Mouse (Mus musculus): ENCODE data around the gene Calcoco2.
"Not testable (repeated sequence)": the region's sequence is repeated elsewhere in the genome, so short reads cannot be mapped to it uniquely, and the experiment has no call there.

Gene Calcoco2

DNA sequence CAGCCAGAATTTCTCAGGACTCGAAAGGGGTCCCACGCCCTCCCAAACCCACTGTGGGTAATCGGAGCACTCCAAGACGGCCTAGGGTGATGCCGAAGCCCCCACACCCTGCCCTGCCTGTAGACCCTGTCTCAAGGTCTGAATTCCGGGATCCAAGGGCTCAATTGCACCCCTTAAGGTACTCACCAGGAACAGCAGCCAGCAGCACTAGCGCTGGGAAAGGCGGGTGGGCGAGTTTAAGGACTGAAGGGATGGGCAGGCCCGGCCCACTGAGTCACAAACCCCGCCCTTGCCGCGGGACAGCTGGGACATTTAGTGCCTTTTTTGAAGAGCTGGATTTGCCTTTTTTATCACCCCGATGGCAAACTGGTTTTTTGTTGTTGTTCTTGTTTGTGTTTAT lies at the start of gene Calcoco2:
Gene Calcoco2, minus strand, starts transcription at position 214 of the 400 bp plus-strand sequence.
- no peak for DNase-seq

DNA sequence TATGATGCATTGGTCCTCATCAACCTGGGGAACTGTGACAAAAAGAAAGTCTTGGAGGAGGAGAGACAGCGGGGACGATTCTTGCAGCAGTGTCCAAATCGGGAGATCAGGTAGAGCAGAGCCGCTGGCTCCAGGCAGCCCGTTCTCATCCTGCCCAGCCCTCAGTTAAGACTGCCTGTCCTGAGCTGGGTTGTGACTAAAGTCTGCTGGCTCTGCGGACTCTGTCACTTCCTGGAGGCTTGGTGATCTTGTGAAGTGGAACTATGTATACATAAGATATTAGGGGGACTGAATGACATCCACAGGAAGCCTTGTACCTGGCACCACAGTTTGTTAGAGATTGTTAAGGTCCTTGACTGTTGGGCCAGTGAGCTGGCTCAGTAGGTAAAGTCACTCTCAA lies 35.7 kb upstream of the Calcoco2 start:
- no peak for DNase-seq

DNA sequence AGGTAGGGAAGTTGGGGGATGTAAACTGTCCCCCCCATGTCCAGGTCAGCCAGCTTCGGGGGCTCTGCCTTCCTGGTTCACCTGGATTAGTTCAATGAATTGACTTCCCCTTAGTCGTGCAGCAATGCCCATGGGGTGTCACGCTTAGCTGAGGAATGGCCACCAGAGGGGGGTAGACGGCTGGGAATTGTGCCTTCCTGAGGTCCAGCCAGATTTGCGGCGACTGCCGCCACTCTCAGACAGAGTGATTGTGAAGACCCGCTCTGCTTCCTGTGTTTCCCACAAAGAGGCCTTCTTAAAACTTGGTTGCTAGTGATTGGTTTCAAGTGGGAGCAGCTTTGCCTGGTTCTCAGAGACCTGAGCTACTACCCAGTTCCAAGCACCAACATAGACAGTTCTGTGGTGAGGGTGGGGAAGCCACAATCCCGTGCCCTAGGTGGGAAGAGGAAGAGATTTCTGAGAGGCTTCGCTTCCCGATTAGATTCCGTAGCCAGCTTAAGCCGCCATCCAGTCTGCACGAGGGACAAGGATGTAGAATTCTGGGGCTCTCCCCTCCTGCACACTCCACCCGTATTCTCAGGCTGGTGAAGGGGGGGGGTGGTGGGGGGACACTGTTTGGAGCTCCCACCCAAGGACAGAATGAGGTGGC lies 34.0 kb upstream of the Calcoco2 start:
- DNase-seq: peak; percentile 47

DNA sequence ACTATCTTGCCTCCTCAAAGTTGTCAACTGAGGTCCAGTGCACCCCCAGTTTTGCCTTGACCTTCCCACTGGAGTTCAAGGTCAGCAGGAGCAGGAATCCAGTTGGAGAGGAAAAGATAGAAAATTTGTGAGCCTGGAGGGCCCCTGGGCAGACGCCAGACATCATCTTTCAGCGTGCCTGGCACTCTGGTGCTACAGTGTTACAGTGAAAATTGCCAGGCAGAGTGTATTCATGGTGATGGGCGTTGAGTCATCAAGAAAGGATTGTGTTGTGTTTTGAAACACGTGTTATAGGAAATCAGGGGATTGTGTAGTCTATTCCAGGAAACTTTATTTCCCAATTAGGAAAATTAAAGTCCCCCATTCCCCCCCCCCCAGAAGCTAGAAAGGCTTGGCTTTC lies 32.0 kb upstream of the Calcoco2 start:
- no peak for DNase-seq

DNA sequence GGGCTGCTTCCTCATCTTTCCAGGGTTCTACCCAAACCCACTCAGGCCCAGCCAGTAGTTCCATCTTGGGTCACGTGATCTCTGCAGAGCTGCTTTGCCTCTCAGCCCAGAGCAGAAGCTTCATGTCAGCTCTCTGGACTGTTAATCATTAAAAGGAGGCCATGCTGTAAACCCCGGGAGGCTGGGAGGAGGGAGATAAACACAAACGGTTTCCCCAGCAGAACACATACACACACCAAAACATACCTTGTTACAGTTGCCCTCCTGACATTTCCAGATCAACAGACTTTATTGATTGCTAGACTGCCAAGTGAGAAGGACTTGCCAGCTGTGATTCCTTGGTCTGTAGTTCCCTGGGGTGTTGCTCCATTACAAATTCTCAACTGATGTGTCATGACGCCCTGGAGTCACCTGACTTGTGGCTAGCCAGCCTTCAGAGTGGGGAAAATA lies 29.0 kb upstream of the Calcoco2 start:
- no peak for DNase-seq

- no peak for DNase-seq
Observed at GRCm38 (mm10) chr11:96135847-96136246, 24.1 kb upstream of the Calcoco2 start.

DNA sequence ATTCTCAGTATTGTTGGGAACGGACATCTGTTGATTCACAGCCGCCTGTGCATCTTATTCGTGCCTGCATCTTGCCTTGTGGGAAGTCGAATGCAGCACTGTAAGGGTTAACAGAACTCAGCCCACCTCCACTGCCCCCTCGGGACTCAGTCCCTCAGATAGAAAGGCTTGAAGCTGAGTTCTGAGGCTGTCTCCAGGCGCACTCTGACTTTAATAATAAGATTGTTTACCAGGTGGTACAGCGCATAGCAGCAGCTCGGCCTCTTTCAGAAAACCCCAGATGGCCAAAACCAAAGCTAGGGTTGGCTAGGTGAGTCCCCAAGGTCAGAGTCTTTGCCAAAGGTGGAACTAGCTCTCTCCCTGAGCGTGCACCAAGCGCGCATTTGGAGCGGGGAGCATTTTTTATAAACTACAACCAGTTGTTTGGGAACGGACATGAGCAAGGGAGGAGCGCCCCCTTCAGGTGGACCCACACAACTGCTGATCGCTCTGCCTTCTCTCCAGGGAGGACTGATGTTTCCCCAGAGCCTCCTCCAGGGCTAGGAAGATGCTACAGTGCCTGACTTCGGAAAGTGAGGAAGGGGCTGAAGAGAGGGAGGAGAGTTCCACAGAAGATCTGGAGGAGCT lies 21.6 kb upstream of the Calcoco2 start, which contains the start of gene Ttll6:
Gene Ttll6, plus strand, starts transcription at position 548 of the 627 bp plus-strand sequence.
- peak; percentile 31 for DNase-seq

DNA sequence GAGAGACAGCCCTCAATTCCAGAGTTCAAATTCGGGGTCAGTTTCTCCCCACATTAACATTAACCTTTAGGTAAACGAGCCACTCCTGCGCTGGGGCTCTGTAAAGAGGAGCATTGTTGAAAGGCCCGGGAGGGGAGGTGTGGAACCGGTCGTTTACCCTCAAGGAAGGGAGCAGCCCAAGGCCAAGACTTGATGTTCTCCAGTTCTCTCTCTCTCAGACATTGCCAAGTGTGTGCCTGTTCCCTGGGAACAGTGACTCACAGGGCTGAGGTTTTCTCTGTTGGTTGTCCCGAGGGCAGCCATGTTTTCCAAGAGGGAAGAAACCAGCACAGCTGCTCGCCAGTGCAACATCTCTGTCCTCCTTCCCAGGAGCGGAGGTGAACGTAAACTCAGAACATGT lies 18.8 kb upstream of the Calcoco2 start:
- no peak for DNase-seq

DNA sequence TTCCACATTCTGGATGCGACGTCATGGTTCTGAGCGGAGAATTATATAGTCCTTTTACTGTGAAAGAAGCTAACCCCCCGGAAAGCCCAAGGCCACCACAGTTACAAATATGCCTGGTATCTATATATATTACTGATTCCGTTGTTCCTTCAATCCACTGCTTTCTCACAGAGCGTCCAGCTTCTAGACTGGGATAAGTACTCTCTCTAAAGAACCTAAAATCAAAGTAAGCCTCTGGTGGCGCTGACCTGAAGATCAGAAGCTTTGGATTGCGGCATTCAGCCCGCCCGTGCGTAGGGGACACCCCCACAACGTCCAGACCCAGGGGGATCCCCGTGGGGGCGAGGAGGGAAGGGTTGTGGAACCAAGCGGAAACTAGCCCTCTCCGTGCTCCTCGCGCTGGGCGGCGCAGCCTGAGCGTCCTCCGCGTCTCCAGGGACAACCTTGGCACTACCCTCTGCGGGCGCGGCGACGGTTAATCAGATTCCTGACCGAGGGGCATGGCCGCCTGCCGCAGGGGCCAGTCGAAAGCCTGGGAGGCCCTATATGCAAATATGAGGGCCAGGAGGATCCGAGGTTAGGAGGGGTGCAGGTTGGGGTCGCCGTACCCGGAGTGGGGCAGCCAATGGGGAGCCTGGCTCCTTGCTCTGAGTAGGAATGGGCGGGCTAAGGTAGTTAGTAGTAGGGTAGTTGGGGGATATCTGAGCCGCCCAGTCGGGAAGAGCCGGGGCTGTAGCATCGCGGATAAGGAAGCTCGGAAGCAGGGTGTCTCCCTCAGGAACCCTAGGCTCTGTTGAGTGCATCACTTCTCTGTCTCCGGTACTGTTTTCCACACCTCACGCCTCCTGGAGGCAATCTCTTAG lies 12.5 kb upstream of the Calcoco2 start:
- DNase-seq: peak; percentile 2

- not testable (repeated sequence) for DNase-seq
Observed at GRCm38 (mm10) chr11:96122806-96123205, 11.0 kb upstream of the Calcoco2 start.

DNA sequence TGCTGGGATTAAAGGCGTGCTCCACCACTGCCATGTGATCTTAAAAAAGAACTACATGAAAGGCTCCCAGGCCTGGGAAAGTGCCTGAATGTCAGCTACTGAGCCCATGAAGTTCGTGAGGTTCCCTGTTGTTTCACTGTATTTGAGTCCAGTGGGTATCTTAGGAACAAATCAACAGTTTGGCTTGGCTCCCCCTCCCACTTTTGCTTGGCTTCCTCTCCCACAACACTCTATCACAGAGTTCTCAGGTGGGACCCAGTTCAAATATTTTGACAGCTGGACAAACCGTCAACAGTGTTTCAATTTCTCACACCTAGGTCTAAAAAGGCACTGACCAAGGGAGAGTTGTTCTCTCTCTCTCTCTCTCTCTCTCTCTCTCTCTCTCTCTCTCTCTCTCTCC lies 7.6 kb upstream of the Calcoco2 start:
- DNase-seq: no peak

DNA sequence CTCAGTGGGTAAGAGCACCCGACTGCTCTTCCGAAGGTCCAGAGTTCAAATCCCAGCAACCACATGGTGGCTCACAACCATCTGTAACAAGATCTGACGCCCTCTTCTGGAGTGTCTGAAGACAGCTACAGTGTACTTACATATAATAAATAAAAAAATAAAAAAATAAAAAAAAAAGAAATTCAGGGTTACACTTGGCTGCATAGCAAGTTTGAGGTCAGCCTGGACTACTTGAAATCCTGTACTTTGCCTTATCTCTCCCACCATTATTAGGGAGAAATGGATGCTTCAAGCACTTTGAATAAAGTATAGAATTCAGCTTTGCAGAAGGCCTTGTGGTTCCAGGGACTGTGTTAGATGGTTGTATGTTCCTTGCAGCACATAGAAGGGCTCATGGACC lies 5.2 kb upstream of the Calcoco2 start:
- DNase-seq: not testable (repeated sequence)

DNA sequence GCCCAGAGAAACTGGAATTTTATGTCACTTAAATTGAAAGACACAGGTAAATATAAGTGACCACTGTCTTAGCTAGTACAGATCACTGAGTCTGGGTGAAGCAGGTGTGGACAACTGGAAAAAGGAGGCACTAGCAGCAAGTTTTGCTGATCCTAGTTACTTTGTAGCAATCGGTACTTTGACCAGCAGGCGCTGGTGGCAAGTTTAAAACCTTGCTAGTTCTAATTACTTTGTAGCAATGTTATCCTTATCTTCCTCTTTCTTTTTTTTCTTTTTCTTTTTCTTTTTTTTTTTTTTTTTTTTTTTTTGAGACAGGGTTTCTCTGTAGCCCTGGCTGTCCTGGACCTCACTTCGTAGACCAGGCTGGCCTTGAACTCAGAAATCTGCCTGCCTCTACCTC lies 4.4 kb upstream of the Calcoco2 start:
- no peak for DNase-seq

- no peak for DNase-seq
Observed at GRCm38 (mm10) chr11:96115416-96115815, 3.7 kb upstream of the Calcoco2 start.

DNA sequence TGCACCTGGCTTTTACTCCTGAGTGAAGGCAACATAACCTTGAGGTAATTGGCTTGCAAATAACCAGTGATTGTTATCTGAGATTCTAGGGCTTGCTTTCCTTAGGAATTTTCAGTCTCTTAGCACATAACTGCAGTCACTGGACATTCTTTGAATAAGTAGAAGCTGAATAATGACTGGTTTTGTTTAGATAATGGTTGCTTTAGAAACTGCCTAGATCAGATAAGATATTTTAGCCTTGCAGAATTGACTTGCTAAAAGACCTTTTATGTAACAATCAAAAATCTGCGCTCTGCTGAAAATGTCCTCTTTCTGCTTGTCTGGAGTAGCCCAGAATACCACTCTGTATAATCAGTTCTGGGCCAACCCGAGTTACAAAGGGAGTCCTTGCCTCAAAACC lies 2.3 kb upstream of the Calcoco2 start:
- no peak for DNase-seq

GRCm38 (mm10) chr11:96110950-96111349 lies 814 bp downstream of the Calcoco2 start:
- not testable (repeated sequence) for DNase-seq

- DNase-seq: no peak
Observed at GRCm38 (mm10) chr11:96108376-96108775, 3.4 kb downstream of the Calcoco2 start.

- peak; percentile 25 for DNase-seq
Observed at GRCm38 (mm10) chr11:96093361-96093760, 18.4 kb downstream of the Calcoco2 start.

GRCm38 (mm10) chr11:96092674-96093291 lies 19.0 kb downstream of the Calcoco2 start:
- no peak for DNase-seq

GRCm38 (mm10) chr11:96091073-96091472 lies 20.7 kb downstream of the Calcoco2 start:
- DNase-seq: no peak

DNA sequence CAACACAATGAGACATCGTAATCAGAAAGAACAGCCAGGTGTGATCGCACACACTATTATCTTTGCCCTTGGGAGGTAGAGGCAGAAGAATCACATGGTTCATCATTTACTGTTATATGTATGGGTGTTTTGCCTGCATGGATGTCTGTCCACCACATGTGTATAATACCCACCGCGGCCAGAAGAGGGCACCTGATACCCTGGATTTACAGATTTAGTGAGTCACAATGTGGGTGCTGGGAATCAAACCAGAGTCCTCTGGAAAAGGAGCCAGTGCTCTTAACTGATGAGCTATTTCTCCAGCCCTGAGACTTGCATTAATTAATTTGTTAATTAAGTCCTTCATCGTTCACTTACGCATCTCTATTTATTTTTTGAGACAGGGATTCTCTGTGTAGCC lies 23.8 kb downstream of the Calcoco2 start:
- DNase-seq: no peak

DNA sequence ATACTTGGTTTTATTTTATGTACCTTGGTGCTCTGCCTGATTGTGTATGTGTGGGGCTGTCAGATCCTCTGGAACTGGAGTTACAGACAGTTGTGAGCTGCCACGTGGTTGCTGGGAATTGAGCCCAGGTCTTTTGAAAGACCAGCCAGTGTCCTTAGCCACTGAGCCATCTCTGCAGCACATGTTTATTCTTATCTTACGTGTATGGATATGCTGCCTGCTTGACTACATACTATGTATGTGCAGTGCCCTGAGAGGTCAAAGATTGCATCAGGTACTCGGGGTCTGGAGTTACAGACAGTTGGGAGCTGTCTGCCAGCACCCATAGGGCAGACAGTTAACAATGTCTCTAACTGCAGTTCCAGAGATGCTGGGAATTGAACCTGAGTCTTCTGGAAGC lies 29.1 kb downstream of the Calcoco2 start:
- DNase-seq: no peak

DNA sequence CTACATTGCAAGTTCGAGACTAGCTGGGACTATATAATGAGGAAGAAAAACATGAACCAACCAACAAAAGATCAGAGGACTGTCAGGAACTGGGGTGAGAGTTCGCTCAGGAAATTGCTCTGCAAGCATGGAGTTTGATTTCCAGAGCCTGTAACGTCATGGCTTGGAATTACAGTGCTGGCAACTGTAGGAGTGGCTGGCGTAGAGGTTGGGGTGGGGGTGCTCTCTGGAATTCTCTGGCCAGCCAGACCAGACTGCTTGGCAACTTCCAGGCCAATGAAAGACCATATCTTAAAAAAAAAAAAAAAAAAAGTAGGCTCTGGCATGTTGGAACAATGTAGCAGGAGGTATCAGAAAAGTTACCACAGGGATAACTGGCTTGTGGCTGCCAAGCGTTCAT lies 31.0 kb downstream of the Calcoco2 start:
- DNase-seq: no peak
